Mouse (Mus musculus): ENCODE data around the gene Ythdf2.

The Ythdf2 gene

DNA sequence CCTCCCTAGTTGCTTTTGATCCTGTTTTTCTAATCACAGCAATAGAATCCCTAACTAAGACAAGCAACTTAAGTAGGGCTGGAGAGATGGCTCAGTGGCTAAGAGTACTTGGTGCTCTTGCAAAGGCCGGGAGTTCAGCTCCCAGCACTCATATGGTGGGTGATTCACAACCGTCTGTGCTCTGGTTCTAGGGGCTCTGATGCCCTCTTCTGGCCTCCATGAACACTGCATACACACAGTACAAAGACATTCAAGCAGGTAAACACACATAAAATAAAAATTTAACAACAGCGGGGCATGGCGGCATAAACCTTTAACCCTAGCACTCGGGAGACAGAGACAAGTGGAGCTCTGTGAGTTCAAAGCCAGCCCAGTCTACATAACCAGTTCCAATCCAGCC, 65.9 kb downstream of the Ythdf2 start:
- DNase-seq (ENCODE audit: low spot score), result no peak

DNA sequence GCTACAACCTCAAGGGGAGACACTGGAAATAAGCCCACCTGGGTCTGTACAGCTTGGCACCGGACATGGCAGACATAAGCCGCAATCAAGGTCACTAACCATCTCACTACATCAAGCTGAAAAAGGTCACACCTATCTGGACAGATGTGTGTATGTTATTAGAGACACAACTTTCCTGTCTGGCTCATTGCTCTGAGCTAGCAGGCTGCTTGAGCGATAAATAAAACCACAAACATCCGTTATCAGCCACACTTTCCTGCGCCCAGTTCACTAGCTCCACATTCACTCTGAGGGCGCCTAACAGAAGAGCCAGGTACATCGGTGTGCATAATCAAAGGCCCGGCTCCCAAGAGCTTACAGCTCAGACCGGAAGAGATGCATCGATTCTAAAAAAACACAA, 67.0 kb downstream of the Ythdf2 start:
- DNase-seq (ENCODE audit: low spot score), result no peak

DNA sequence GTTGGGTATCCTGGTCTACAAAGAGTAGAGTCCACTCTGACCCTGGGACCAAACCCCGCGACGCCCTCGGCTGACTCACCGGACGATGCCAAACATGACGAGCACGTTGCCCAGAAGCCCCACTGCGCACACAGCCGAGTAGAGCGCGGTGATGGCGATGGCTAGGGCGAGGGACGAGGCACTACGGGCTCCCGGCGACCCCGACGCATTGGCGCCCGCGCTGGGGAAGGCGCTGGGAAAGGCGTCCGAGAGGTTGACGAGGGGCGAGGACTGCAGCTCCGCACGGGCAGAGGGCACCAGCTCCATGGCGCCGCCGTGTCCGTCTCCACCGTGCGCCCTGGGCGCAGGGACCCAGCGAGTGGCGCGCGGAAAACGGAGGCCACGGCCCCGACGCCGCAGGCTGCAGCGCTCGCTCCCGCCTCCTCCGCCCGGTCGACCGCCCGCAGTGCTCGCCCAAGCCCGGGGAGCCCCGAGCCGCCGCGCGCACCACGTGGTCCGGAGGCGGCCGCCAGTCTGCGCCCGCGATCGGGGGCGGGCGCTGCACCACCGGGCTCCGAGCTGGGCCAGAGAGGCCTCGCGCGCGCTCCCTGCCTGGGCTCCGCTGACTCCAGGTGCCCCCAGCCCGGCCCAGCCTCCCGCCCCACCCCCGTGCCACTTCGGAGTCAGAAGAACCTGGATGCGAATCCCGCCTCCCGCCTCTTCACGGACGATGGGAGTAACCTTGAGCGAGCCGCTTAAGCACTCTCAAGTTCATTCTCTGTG, 67.8 kb downstream of the Ythdf2 start, which contains the start of gene Oprd1:
Gene Oprd1 (minus strand): TSS at position 407 of the 762 bp plus-strand sequence.
- DNase-seq (ENCODE audit: low spot score), result no peak

DNA sequence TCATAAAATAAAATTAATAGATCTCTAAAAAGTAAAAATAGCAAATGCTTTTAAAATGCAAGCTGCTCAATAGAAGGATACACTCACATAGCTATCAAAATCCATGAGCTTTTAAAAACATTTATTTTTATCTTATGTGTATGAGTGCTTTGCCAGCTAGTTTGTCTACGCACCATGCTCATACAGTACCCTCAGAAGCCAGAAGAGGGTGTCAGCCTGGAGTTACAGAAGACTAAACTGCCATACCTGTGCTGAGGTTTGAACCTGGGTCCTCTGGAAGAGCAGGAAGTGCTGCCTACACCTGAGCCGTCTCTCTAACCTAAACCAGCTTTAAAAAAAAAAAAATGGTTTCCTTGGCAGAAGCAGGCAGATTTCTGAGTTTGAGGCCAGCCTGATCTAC, 73.5 kb downstream of the Ythdf2 start:
- DNase-seq (ENCODE audit: low spot score), result no peak

DNA sequence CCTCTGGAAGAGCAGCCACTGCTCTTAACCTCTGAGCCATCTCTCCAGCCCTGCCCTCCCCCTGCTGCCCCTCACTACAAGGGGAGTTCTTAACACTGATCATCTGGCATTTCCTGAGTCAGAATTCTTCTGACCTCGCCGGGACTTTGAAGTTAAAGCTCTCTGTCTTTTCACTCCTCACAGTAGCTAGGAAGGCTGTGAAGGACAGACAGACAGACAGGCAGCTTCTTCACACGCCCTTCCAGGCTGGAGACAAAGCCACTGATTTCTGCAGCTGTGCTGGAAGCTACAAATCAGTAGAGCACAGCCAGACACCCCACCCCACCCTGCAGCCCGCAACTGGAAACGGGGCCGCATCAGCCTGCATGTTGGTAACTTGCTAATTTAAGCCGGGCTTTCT, 75.1 kb downstream of the Ythdf2 start:
- no peak for DNase-seq (ENCODE audit: low spot score)

Data from lung, postnatal 25 days (tissue).